ENCODE assay signal across 9 mouse cellular contexts in genomic region chr2:167747164-167747843, GRCm38 (mm10). TPM values are rescaled to one million over a fixed set of nuclear protein-coding genes. Genes with fewer than 3 reads are reported as not detected.
DNase-seq lines count a peak whose midpoint lies in the region; ATAC-seq lines count a peak whose summit lies in the region.
"Had no signal": no experiment of that assay in that cellular context is flagged by ENCODE, and none has a peak within 500 bp of the region (broad histone marks: within the 10 kb centered on the region; RNA-seq: fewer than 3 reads in every experiment).

No protein-coding gene starts in this region.

- peaks cover 8% of the 10 kb centered on the region for H3K27me3 ChIP-seq in heart, embryonic 10.5 days (ENCODE audit: insufficient read depth, poor library complexity, severe bottlenecking)
- no peaks in the 10 kb centered on the region for H3K27me3 ChIP-seq in limb, embryonic 10.5 days (ENCODE audit: low read depth, poor library complexity, severe bottlenecking)

- no peak overlapping the region; the same call in 1 of the 2 replicates for H3K4me3 ChIP-seq in heart, embryonic 10.5 days
- no peak overlapping the region for H3K4me3 ChIP-seq in limb, embryonic 10.5 days
- H3K4me3 ChIP-seq: myocyte had no signal

- peaks cover 45% of the 10 kb centered on the region for H3K4me1 ChIP-seq in heart, embryonic 10.5 days
- H3K4me1 ChIP-seq in limb, embryonic 10.5 days = peaks cover 28% of the 10 kb centered on the region

- H3K27ac ChIP-seq in heart, embryonic 10.5 days = peak overlapping the region; percentile 81
- peak overlapping the region; percentile 53 for H3K27ac ChIP-seq in limb, embryonic 10.5 days

- intact Hi-C loops in gastrocnemius, postnatal 14 days (cut with DNase I; ENCODE audit: low total_unique reads) = loop anchor here (5.0 kb wide), 1 partner anchor 45 kb away; no protein-coding TSS in a partner anchor

- no peak for DNase-seq in heart, embryonic 10.5 days (ENCODE audit: low spot score)
- DNase-seq in heart, adult 8-10 months (ENCODE audit: low spot score) = no peak
- no peak for DNase-seq in limb, embryonic 10.5 days (ENCODE audit: low spot score)
- DNase-seq in kidney, adult 11 months = no peak
- DNase-seq in cerebellum, adult 11-12 months = no peak
- DNase-seq in gastrocnemius, postnatal 14 days = no peak

- 72% methylated on average over 13 of the region's 13 CpGs for WGBS in heart, embryonic 10.5 days
- 90% methylated on average over 13 of the region's 13 CpGs for WGBS in limb, embryonic 10.5 days

- no peaks in the 10 kb centered on the region for H3K9me3 ChIP-seq in heart, embryonic 10.5 days
- no peaks in the 10 kb centered on the region for H3K9me3 ChIP-seq in limb, embryonic 10.5 days (replicated peaks)

- ATAC-seq in common myeloid progenitor, adult 5-6 weeks (replicated peaks; ENCODE audit: low read depth, poor library complexity, severe bottlenecking) = peak; percentile 57
- ATAC-seq in megakaryocyte progenitor cell, adult 5-6 weeks (replicated peaks; ENCODE audit: poor library complexity) = peak; percentile 64

- no peaks in the 10 kb centered on the region for H3K36me3 ChIP-seq in heart, embryonic 10.5 days
- H3K36me3 ChIP-seq in limb, embryonic 10.5 days = no peaks in the 10 kb centered on the region

RNA-seq across cellular contexts. Expression of gene Tmem189, which starts 57.7 kb away (rescaled TPM):
- 47.7 and 53.8 TPM in 2 replicates for polyA plus RNA-seq in heart, embryonic 10.5 days (2016; fragmentation: Nextera tagmentation; extraction: Ambion mirVana)
- total RNA-seq in heart, adult 8-10 months (2022) = 10 to 100 TPM; 22.6 to 26.6 (median 23.4) TPM
- total RNA-seq in common myeloid progenitor, adult 5-6 weeks (2017) = 17.3 and 27.5 TPM in 2 replicates
- polyA plus RNA-seq in limb, embryonic 10.5 days (2016; fragmentation: Nextera tagmentation; extraction: Ambion mirVana) = 41.9 and 43.2 TPM in 2 replicates
- total RNA-seq in megakaryocyte progenitor cell, adult 5-6 weeks (2015) = 15.5 and 18.0 TPM in 2 replicates
- total RNA-seq in megakaryocyte progenitor cell, adult 5-6 weeks (2017) = 18.4 and 20.0 TPM in 2 replicates
- total RNA-seq in gastrocnemius, postnatal 14 days (2021) = 10 to 100 TPM; 18.1 to 22.8 TPM

RNA-seq across cellular contexts. Expression of gene Cebpb, which starts 58.6 kb away (rescaled TPM):
- 4.2 TPM in 2 replicates for polyA plus RNA-seq in heart, embryonic 10.5 days (2016; fragmentation: Nextera tagmentation; extraction: Ambion mirVana)
- 100 to 1,000 TPM in 1 of 4 experiments, 10 to 100 TPM in 3; 55.1 to 104 (median 84.0) TPM for total RNA-seq in heart, adult 8-10 months (2022)
- 4.7 and 6.5 TPM in 2 replicates for total RNA-seq in common myeloid progenitor, adult 5-6 weeks (2017)
- polyA plus RNA-seq in limb, embryonic 10.5 days (2016; fragmentation: Nextera tagmentation; extraction: Ambion mirVana) = 1.2 and 2.2 TPM in 2 replicates
- 19.6 and 22.4 TPM in 2 replicates for total RNA-seq in megakaryocyte progenitor cell, adult 5-6 weeks (2015)
- 15.6 and 16.3 TPM in 2 replicates for total RNA-seq in megakaryocyte progenitor cell, adult 5-6 weeks (2017)
- total RNA-seq in gastrocnemius, postnatal 14 days (2021) = 100 to 1,000 TPM in 1 of 2 experiments, 10 to 100 TPM in 1; 66.9 to 120 TPM
